Mouse (Mus musculus) adrenal gland, postnatal 14 days (tissue): Measurements from ENCODE around the gene Stab2. TPM values are rescaled to one million over a fixed set of nuclear protein-coding genes. Genes with fewer than 3 reads are reported as not detected.

ENCODE experiments used
- total RNA-seq: library from RNA; stranded (reverse); gene quantifications from 2 replicates; pipeline ENCODE4 v1.2.3, GENCODE M21; 2021

The Stab2 gene
- total RNA-seq, 1 experiment from 2014 or later, result 13.3 TPM

Other genes starting within 250 kb of the Stab2 start
- gene Gm49358, start 244.1 kb downstream of the Stab2 start, total RNA-seq, result 8.3 and 9.8 TPM in 2 replicates
- 23.2 and 25.1 TPM in 2 replicates for gene Nt5dc3, start 229.0 kb downstream of the Stab2 start, total RNA-seq
- gene 1700113H08Rik, start 50.0 kb upstream of the Stab2 start, total RNA-seq, result not detected in 2 replicates